Mouse (Mus musculus) intestine, embryonic 14.5 days (tissue): ENCODE measurements around the gene Otp. TPM values are rescaled to one million over a fixed set of nuclear protein-coding genes. Genes with fewer than 3 reads are reported as not detected.

Experiments
- ATAC-seq: fragments of 200-750 bp; cut with Nextera tagmentation; replicated peaks from 2 replicates; pipeline ENCODE4 v1.8.0; 2017; ENCODE audit warnings: low read depth, moderate number of reproducible peaks, moderate TSS enrichment, moderate library complexity; ENCODE audit not compliant: low FRiP score, low TSS enrichment
- DNase-seq: peaks from one replicate; pipeline ENCODE4 v3.0.0-alpha.2; 2018; ENCODE audit warnings: low spot score
- H3K27ac ChIP-seq: fragments of 300-500 bp; sonication (generic); 2 replicates; pipeline ENCODE4 v1.5.1; 2014; ENCODE audit warnings: low read depth, mild to moderate bottlenecking, control low read depth
- H3K27me3 ChIP-seq: fragments of 300-500 bp; sonication (generic); replicated peaks from 2 replicates; pipeline ENCODE4 v1.6.1; 2014; ENCODE audit warnings: low read length, control low read depth; ENCODE audit not compliant: control insufficient read depth, insufficient read depth
- H3K36me3 ChIP-seq: fragments of 300-500 bp; sonication (generic); 2 replicates; pipeline ENCODE4 v1.6.1; 2014; ENCODE audit warnings: low read length, control low read depth; ENCODE audit not compliant: control insufficient read depth, insufficient read depth
- H3K4me1 ChIP-seq: fragments of 300-500 bp; sonication (generic); replicated peaks from 2 replicates; pipeline ENCODE4 v1.6.1; 2014; ENCODE audit warnings: low read length, control low read depth, mixed read lengths; ENCODE audit not compliant: control insufficient read depth, insufficient read depth
- H3K4me2 ChIP-seq: fragments of 300-500 bp; sonication (generic); 2 replicates; pipeline ENCODE4 v1.6.1; 2014; ENCODE audit warnings: low read length
- H3K4me3 ChIP-seq: fragments of 300-500 bp; sonication (generic); 2 replicates; pipeline ENCODE4 v1.5.1; 2014; ENCODE audit warnings: low read depth, low read length, control low read depth, mixed read lengths
- H3K9ac ChIP-seq: fragments of 300-500 bp; sonication (generic); 2 replicates; pipeline ENCODE4 v1.6.1; 2014; ENCODE audit warnings: mild to moderate bottlenecking, low read length
- H3K9me3 ChIP-seq: fragments of 300-500 bp; sonication (generic); 2 replicates; pipeline ENCODE4 v1.6.1; 2016; ENCODE audit warnings: low read length, control low read depth; ENCODE audit not compliant: control insufficient read depth
- WGBS: fragments of 180-500 bp; shearing (Covaris S2); extraction: QIAGEN DNeasy Blood & Tissue Kit; methylation state at CpG from one replicate; pipeline ENCODE4 v1.1.7; 2014; 5-methylcytosine and 5-hydroxymethylcytosine counted together
- polyA plus RNA-seq: library from polyadenylated mRNA; unstranded; fragments of >200 nt; fragmentation: Nextera tagmentation; extraction: Ambion mirVana; gene quantifications from 2 replicates; pipeline ENCODE4 v1.2.1, GENCODE M21; 2014

Otp gene
- not detected in 2 replicates for polyA plus RNA-seq

DNA sequence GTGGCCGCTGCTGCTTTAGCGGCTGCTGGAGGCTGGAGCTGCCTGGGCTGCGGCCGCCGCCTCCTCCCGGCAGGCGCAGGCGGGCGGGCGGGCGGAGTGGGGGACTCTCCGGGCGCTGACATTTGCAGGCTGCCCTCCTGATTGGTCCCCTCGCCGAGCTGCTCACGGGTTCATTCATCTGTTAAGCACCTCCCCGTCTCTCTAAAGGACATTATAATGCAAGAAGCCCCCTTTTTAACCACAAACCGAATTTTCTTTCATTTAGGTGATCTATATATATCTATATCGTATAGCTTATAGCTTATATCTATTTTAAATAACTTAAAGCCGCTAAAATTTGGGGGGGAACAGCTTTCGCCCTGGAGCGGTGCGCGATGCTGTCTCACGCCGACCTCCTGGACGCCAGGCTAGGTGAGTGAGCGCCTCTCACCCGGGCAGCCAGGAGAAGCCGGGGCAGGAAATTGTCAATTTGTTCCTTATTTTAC, at the start of gene Otp:
Otp (plus strand) TSS at position 207 of the 485 bp plus-strand sequence.
- Histone ChIP-seq H3K4me3 (no peak within 1 kb of the TSS), H3K27me3 (peaks cover 92% of the 10 kb centered on the region), H3K36me3 (no peaks in the 10 kb centered on the region), H3K4me1 (no peaks in the 10 kb centered on the region), H3K27ac (no peak within 1 kb of the TSS), H3K4me2 (no peak within 1 kb of the TSS), H3K9ac (no peak within 1 kb of the TSS), H3K9me3 (no peaks in the 10 kb centered on the region)
- ATAC-seq (no peak), DNase-seq (no peak)
- WGBS: 2% methylated on average over 30 of the region's 30 CpGs

DNA sequence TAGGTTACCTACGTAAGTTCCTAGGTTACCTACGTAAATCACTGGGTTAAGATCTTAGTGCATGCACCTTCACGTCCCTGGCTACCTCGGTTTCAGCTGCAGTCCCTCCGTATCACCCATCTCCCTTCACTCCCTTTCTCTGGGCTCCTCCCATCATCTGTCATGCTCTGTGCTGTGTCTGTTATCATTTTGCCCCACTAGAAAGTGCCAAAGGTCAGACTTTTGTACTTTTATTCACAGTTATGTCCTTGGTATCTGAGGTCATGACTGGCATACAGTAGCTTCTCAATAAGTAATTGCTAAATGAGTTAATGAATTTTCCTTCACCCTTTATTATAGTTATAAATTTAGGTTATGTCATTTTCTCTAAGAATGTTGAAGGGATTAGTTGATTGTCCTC, 49.0 kb upstream of the Otp start:
- Histone ChIP-seq H3K9ac (no peak overlapping the region), H3K4me1 (no peaks in the 10 kb centered on the region), H3K4me3 (no peak overlapping the region), H3K27me3 (no peaks in the 10 kb centered on the region), H3K36me3 (no peaks in the 10 kb centered on the region), H3K9me3 (no peaks in the 10 kb centered on the region), H3K4me2 (no peak overlapping the region), H3K27ac (no peak overlapping the region)
- DNase-seq (no peak), ATAC-seq (no peak)
- WGBS: 82% methylated on average over 5 of the region's 5 CpGs

DNA sequence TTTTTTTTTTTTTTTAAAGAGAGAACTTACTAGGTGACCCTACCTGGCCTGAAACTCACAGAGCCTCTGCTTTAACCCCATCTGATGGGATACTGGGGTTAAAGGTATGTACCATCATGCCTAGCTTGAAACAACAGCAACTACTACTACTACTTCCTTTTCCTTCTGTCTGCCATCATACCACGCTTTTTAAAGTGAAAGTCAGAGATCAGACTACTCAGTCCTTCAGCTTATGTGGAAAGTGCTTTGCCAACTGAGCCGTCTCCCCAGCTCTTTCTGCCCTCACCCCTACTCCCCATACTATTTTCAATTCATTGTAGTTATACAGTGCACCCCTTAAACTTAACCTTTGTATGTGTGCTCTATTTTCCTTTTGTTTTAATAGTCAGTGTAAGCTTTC, 48.4 kb upstream of the Otp start:
- ATAC-seq (no peak), DNase-seq (no peak)
- no peaks in the 10 kb centered on the region for H3K4me1 ChIP-seq
- H3K9me3 ChIP-seq: no peaks in the 10 kb centered on the region
- H3K9ac ChIP-seq: no peak overlapping the region
- H3K27me3 ChIP-seq: no peaks in the 10 kb centered on the region
- H3K4me3 ChIP-seq: no peak overlapping the region
- 89% methylated on average over 2 of the region's 2 CpGs for WGBS
- no peak overlapping the region for H3K4me2 ChIP-seq
- H3K27ac ChIP-seq: no peak overlapping the region
- H3K36me3 ChIP-seq: no peaks in the 10 kb centered on the region

DNA sequence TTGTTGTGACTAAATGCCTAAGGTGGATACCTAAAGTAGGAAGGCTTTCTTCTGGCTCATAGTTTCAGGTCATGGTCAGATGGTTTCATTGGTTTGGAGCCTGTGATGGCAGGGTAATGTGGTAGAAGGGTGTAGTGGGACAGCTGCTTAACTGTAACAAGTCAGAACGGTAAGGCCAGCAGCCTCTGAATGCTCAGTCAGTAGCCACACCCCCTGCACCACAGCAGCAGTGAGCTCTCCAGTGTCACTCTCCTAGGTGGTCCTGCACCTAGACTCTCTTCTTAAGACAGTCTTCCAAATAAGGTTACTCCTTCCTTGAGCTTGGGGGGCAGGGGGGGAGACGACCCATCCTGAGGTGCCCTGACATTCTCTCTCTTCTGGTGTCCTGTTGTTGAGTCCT, 47.6 kb upstream of the Otp start:
- H3K9me3 ChIP-seq: no peaks in the 10 kb centered on the region
- peaks cover 4% of the 10 kb centered on the region for H3K36me3 ChIP-seq
- H3K9ac ChIP-seq: no peak overlapping the region
- no peak overlapping the region for H3K4me2 ChIP-seq
- ATAC-seq (no peak), DNase-seq (no peak)
- WGBS: 42% methylated on average over 2 of the region's 2 CpGs
- H3K27ac ChIP-seq: no peak overlapping the region
- H3K27me3 ChIP-seq: no peaks in the 10 kb centered on the region
- H3K4me3 ChIP-seq: no peak overlapping the region
- no peaks in the 10 kb centered on the region for H3K4me1 ChIP-seq

DNA sequence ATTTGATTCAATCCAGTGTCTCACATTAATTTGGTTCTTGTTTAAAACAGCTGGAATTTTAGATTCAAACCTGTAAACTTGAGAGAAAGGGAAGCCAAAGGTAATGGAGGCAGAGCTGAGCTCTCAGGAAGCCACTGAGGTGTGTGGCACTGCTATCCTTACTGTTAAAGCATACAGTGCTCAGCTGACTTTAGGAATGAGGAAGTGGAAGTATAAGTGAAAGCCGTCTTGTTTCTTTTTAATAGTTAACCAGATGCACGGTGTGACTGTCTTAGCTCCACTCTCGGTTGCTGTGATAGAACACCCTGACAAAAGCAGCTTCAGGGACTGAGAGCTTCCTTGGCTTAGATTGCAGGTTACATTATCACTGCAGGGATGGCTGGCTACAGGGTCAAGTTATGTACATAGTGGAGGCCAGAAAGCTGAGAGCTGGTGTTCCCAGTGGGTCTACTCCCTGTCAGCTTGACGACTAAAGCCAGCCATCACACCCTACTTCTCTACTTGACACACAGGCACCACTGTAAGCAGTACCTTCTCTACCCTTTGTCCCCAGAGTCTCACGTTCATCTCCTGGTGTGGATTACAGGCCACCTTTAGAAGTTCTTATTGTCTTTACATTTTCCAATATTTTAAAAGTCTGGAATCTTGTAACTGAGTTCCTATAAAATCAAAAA, 37.2 kb upstream of the Otp start:
- WGBS: 54% methylated on average over 5 of the region's 5 CpGs
- no peak overlapping the region for H3K27ac ChIP-seq
- H3K9ac ChIP-seq: no peak overlapping the region
- H3K4me3 ChIP-seq: no peak overlapping the region
- H3K4me2 ChIP-seq: no peak overlapping the region
- ATAC-seq (no peak), DNase-seq (no peak)
- H3K27me3 ChIP-seq: no peaks in the 10 kb centered on the region
- no peaks in the 10 kb centered on the region for H3K9me3 ChIP-seq
- no peaks in the 10 kb centered on the region for H3K4me1 ChIP-seq
- H3K36me3 ChIP-seq: peaks cover 64% of the 10 kb centered on the region

DNA sequence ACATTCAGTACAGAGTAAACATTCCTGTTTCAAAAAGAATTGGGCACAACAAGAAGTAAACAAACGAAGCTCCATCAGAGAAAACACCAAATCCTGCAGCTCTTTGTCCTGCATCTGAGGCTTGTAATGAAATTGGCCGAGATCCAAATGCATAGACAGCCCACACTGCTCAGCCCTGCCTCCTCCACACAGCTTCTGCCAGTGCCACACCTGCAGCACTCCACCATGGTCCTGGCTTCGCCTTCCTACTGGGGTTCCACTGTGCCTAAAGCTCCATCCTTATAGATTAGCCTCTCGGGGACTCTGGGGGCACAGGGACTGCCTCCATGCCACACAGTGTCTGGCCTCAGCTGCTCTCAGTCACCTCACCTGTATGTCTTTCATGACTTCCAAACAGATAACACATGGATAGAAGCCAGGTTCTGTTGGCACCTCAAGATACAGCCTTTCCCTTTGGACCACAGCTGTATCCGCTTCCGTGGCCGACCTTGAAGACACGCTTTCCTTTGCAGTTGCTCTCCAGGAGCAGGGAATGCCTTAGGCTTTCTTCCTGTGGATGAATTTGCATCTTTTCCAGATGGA, 36.6 kb upstream of the Otp start:
- H3K27ac ChIP-seq: no peak overlapping the region
- 86% methylated on average over 8 of the region's 8 CpGs for WGBS
- DNase-seq: no peak
- H3K9me3 ChIP-seq: no peaks in the 10 kb centered on the region
- H3K27me3 ChIP-seq: no peaks in the 10 kb centered on the region
- no peak for ATAC-seq
- no peak overlapping the region for H3K9ac ChIP-seq
- no peaks in the 10 kb centered on the region for H3K4me1 ChIP-seq
- H3K4me3 ChIP-seq: no peak overlapping the region
- H3K4me2 ChIP-seq: no peak overlapping the region
- H3K36me3 ChIP-seq: peaks cover 63% of the 10 kb centered on the region

DNA sequence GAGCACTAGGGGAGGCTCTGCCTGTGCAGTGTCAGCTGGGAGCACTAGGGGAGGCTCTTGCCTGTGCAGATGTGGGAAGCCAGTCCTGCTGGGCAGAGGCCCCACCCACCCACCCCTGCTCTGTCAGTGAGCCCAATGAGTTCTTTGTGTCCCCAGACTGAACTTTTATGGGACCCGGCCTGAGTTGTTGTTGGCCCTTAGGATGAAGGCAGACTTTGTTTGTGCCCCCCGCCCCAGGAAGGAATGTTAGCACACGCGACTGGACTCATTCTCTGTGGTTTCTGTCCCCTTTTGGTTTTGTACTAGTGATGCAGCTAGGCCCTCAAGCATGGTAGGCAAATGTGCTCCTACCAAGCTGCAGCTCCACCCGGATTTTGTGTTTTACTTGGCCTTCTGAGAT, 32.2 kb upstream of the Otp start:
- Histone ChIP-seq H3K36me3 (peaks cover 34% of the 10 kb centered on the region), H3K4me2 (no peak overlapping the region), H3K9me3 (no peaks in the 10 kb centered on the region), H3K4me3 (no peak overlapping the region), H3K4me1 (no peaks in the 10 kb centered on the region), H3K27me3 (no peaks in the 10 kb centered on the region), H3K9ac (no peak overlapping the region), H3K27ac (no peak overlapping the region)
- ATAC-seq: no peak
- 62% methylated on average over 5 of the region's 5 CpGs for WGBS
- no peak for DNase-seq

DNA sequence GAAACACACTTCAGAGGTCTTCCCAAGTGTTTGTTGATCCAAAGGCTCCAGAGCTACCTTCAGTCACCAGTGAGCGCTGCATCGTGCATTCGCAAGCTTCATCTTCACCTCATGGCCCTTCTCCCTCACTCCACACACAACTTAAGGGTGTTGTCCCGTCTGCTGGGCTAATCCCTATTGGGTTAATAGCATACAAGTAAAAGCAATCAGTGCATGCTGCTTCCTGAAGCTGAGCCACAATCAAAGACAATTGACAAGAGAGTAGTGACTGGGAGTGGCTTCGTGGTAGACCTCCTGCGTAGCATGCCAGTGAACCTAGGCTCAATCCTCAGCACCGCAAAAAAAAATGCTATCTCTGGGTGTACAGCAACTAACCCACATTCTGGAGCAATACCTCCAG, 27.5 kb upstream of the Otp start:
- no peak for ATAC-seq
- H3K36me3 ChIP-seq: peaks cover 8% of the 10 kb centered on the region
- no peaks in the 10 kb centered on the region for H3K27me3 ChIP-seq
- H3K4me3 ChIP-seq: no peak overlapping the region
- H3K4me2 ChIP-seq: no peak overlapping the region
- H3K4me1 ChIP-seq: no peaks in the 10 kb centered on the region
- H3K27ac ChIP-seq: no peak overlapping the region
- no peak for DNase-seq
- no peaks in the 10 kb centered on the region for H3K9me3 ChIP-seq
- H3K9ac ChIP-seq: no peak overlapping the region
- 72% methylated on average over 7 of the region's 7 CpGs for WGBS

DNA sequence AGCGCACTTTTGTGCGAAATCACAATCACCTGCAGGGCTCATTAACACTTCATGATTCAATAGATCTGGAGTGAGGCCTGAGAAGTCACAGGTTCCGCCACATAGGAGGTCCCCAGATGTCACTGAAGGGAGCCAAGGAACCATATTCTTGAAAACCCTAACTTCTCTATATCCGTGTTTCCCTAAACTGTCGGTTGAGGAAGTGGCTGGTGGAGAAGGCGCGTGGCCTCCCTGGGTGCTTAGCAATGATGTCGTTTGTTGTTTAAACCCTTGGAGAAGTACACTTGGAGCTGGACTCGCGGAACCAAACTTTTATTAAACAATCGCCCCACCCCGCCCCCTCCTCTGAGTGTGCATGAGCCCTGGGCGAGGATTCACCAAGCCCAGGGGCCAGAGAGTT, 26.1 kb upstream of the Otp start:
- DNase-seq (no peak), ATAC-seq (no peak)

More for the DNA sequence above, 26.1 kb upstream of the Otp start:
- Histone ChIP-seq H3K9ac (no peak overlapping the region), H3K4me2 (no peak overlapping the region), H3K27ac (no peak overlapping the region), H3K4me3 (no peak overlapping the region), H3K4me1 (no peaks in the 10 kb centered on the region), H3K9me3 (no peaks in the 10 kb centered on the region), H3K27me3 (no peaks in the 10 kb centered on the region), H3K36me3 (no peaks in the 10 kb centered on the region)
- WGBS: 57% methylated on average over 13 of the region's 13 CpGs
